Mouse (Mus musculus) CH12.LX (cell line): ENCODE measurements at regions not wholly inside any gene's neighbourhood (a gene's known extent, or its start where the extent isn't known, plus 50 kb on each side); places are given as distances from the start of the nearest gene placed in this dataset.

Source experiments
- CHD1 ChIP-seq: IDR thresholded peaks from 2 replicates; pipeline ENCODE4 v1.6.1; 2012; ENCODE audit warnings: low read depth, low read length, improper control_type of control experiment, inconsistent platforms
- CTCF ChIP-seq, 2 experiments: IDR thresholded peaks in 1 of 2; conservative IDR thresholded peaks in 1 of 2; 2 replicates each; pipeline ENCODE4 v1.5.1; 2011 to 2012; ENCODE audit warnings: low read depth in 2 of 2, low read length in 2 of 2, improper control_type of control experiment in 1 of 2, inconsistent platforms in 1 of 2, mild to moderate bottlenecking in 1 of 2, moderate library complexity in 1 of 2
- E2F4 ChIP-seq: IDR thresholded peaks from 2 replicates; pipeline ENCODE4 v1.6.1; 2011; ENCODE audit warnings: low read depth, low read length, improper control_type of control experiment; ENCODE audit not compliant: insufficient replicate concordance
- POLR2A ChIP-seq: IDR thresholded peaks from 2 replicates; pipeline ENCODE4 v1.6.1; 2011; ENCODE audit warnings: low read depth, mild to moderate bottlenecking, improper control_type of control experiment, low read length
- POLR2AphosphoS2 ChIP-seq: IDR thresholded peaks from 2 replicates; pipeline ENCODE4 v1.6.1; 2011; ENCODE audit warnings: low read depth, low read length, improper control_type of control experiment
- RCOR1 ChIP-seq: conservative IDR thresholded peaks from 2 replicates; pipeline ENCODE4 v1.6.1; 2012; ENCODE audit warnings: low read depth, mild to moderate bottlenecking, inconsistent platforms, low read length, improper control_type of control experiment
- TBP ChIP-seq: conservative IDR thresholded peaks from 2 replicates; pipeline ENCODE4 v1.6.1; 2011; ENCODE audit warnings: low read depth, low read length, improper control_type of control experiment
- UBTF ChIP-seq: IDR thresholded peaks from 2 replicates; pipeline ENCODE4 v1.6.1; 2012; ENCODE audit warnings: low read depth, mild to moderate bottlenecking, inconsistent platforms, low read length, improper control_type of control experiment, moderate library complexity
- USF2 ChIP-seq: conservative IDR thresholded peaks from 2 replicates; pipeline ENCODE4 v1.6.1; 2011; ENCODE audit warnings: low read depth, low read length, improper control_type of control experiment

DNA sequence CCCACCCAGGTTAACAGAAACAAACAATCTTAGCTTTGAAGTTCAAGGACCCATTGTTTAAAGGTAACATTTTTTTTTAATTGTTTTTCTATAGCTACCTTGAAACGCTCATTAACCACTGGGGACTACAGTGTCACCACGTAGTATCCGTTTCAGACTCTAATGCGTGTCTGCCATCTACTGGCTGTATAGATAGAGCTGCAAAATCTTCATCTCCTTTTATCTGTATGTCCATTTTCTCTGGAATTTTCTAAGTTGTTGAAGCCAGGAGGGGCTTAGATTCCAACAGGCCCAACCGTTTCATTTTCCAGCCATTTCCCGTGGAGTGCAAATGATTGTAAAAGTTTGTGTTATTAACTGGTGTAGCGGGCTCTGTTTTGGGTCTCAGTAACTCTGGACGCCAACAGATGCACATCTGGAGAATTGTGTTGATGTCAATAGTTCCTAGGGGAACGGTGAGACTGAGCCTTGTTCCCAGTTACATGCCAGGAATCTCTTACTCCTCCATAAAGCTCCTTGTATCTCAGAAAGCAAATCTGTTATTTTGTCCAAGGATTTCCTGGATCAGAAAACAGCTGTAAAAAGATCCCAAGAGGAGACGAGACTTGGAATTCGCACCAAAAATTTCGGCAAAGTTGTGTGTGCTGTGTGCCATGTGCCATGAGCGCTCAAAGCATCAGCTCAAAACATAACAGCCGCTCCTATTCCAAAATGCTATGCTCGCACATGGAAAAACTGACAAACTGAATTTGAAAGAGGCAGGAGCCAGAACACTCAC is 158.8 kb upstream of the Phyhipl start:
- no peak for TF ChIP-seq CHD1
- TF ChIP-seq UBTF = no peak
- no peak for TF ChIP-seq CTCF (conservative IDR thresholded peaks at IDR 0.05 in 1 of 2, IDR thresholded peaks at IDR 0.05 in 1 of 2; ENCODE audit: low read depth in 2 of 2, low read length in 2 of 2)
- no peak for TF ChIP-seq TBP
- TF ChIP-seq POLR2AphosphoS2 = no peak
- no peak for TF ChIP-seq POLR2A
- no peak for TF ChIP-seq USF2
- no peak for TF ChIP-seq E2F4
- TF ChIP-seq RCOR1 = no peak
